Mouse (Mus musculus) lung, embryonic 15.5 days (tissue): Measurements from ENCODE around the gene Msi1. TPM values are rescaled to one million over a fixed set of nuclear protein-coding genes. Genes with fewer than 3 reads are reported as not detected.
A peak's percentile ranks its signal among the peaks of the same experiment; 100 is the strongest.

ENCODE experiments used
- ATAC-seq: fragments of 200-750 bp; cut with Nextera tagmentation; 2 replicates; pipeline ENCODE4 v1.8.0; 2017; ENCODE audit warnings: moderate number of reproducible peaks, borderline replicate concordance; ENCODE audit not compliant: low FRiP score, low TSS enrichment; ENCODE audit errors: extremely low read depth
- H3K27ac ChIP-seq: fragments of 300-500 bp; sonication (generic); 2 replicates; pipeline ENCODE4 v1.5.1; 2015; ENCODE audit warnings: moderate library complexity, mild to moderate bottlenecking, inconsistent platforms
- H3K27me3 ChIP-seq: fragments of 300-500 bp; sonication (generic); 2 replicates; pipeline ENCODE4 v1.6.1; 2015; ENCODE audit warnings: inconsistent platforms
- H3K36me3 ChIP-seq: fragments of 300-500 bp; sonication (generic); 2 replicates; pipeline ENCODE4 v1.6.1; 2015; ENCODE audit warnings: inconsistent platforms
- H3K4me1 ChIP-seq: fragments of 300-500 bp; sonication (generic); 2 replicates; pipeline ENCODE4 v1.6.1; 2015; ENCODE audit warnings: inconsistent platforms
- H3K4me2 ChIP-seq: fragments of 300-500 bp; sonication (generic); 2 replicates; pipeline ENCODE4 v1.6.1; 2015; ENCODE audit warnings: inconsistent platforms, mild to moderate bottlenecking, moderate library complexity
- H3K4me3 ChIP-seq: fragments of 300-500 bp; sonication (generic); 2 replicates; pipeline ENCODE4 v1.5.1; 2015; ENCODE audit warnings: mild to moderate bottlenecking, inconsistent platforms
- H3K9ac ChIP-seq: fragments of 300-500 bp; sonication (generic); 2 replicates; pipeline ENCODE4 v1.6.1; 2015; ENCODE audit warnings: inconsistent platforms
- H3K9me3 ChIP-seq: fragments of 300-500 bp; sonication (generic); 2 replicates; pipeline ENCODE4 v1.6.1; 2016; ENCODE audit warnings: inconsistent platforms
- WGBS: fragments of 180-500 bp; shearing (Covaris S2); methylation state at CpG from one replicate; pipeline ENCODE4 v1.1.7; 2015; 5-methylcytosine and 5-hydroxymethylcytosine counted together
- polyA plus RNA-seq: library from polyadenylated mRNA; unstranded; fragments of >200 nt; fragmentation: Nextera tagmentation; extraction: Ambion mirVana; gene quantifications from 2 replicates; pipeline ENCODE4 v1.2.1, GENCODE M21; 2015

The Msi1 gene
- polyA plus RNA-seq, 1 experiment from 2014 or later = 9.4 TPM

DNA sequence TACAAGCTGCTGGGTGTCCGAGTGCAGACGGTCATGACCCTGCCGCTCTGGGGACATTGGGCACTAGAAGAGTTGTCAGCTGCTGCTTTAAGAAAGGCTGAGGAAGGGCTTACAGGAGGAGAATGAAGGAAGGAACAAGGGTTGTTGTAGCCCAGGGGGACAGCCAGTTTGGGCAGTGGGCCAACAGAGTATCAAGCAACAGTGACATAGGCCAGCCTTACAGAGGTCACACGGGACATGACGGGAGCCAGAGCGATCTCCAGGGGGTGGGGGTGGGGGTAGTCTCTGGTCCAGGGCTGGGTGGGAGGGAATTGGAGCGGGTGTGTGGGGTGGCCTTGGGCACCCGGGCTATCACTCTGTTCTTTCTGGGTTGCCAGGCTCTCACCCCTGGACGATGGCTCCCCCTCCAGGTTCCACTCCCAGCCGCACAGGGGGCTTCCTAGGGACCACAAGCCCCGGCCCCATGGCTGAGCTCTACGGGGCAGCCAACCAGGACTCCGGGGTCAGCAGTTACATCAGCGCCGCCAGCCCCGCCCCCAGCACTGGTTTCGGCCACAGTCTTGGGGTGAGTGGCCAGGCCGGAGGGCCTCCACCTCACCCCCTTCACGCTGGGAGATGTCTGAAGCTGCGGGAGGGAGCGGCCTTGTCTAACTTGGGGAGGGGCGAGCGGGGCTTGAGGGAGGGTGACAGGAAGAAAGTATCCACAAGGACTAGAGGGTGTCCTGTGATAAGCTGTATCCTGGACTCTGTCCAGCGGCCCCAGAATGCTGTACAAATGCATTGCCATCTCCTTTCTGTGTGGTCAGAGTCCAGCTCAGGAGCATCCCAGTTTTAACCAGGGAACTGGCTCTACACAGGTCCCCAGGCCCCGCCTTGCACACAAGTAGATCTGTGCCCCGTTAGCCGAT, 21.3 kb downstream of the Msi1 start:
- 0 out of 2 replicates have a peak, but pooled peaks have one; percentile 16 for ATAC-seq
- Histone ChIP-seq H3K4me3 (no peak overlapping the region), H3K36me3 (peaks cover 24% of the 10 kb centered on the region), H3K4me1 (no peaks in the 10 kb centered on the region), H3K27me3 (no peaks in the 10 kb centered on the region), H3K4me2 (no peak overlapping the region), H3K27ac (no peak overlapping the region), H3K9me3 (no peaks in the 10 kb centered on the region), H3K9ac (no peak overlapping the region)
- 83% methylated on average over 27 of the region's 27 CpGs for WGBS

DNA sequence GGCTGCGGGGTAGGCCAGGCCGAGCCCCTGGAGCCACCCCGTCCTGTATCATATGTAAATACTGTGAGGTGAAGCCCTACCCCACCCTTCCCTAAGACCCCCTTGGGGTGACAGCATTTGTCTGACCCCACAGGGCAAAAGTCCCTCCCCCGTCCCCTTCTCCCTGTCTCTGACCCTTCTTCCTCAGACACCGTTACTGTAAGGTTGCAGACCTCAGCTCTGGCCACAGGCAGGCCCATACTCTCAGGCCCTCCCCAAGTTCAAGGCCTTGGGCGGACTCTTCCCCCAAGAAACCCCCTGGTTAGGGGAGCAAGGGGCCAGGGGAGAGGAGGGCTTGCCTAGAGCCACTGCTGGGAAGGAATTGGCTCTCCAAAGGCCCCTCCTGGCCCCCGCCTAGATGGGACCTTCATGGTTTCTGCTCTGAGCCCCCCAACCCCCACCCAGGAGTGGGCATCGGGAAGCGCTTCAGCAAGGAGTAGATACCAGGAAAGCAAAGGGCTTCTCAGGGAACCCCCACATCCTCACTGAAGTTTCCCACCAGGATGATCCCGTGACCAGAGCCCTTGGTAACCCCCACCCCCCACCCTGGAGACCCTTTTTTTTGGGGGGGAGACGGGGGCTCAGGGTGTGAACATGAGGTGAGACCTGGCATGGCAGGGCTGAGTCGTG, 25.2 kb downstream of the Msi1 start:
- Histone ChIP-seq H3K4me2 (no peak overlapping the region), H3K9ac (no peak overlapping the region), H3K4me1 (no peaks in the 10 kb centered on the region), H3K36me3 (peaks cover 19% of the 10 kb centered on the region), H3K27me3 (no peaks in the 10 kb centered on the region), H3K27ac (no peak overlapping the region), H3K4me3 (no peak overlapping the region), H3K9me3 (no peaks in the 10 kb centered on the region)
- no peak for ATAC-seq
- 75% methylated on average over 12 of the region's 12 CpGs for WGBS

DNA sequence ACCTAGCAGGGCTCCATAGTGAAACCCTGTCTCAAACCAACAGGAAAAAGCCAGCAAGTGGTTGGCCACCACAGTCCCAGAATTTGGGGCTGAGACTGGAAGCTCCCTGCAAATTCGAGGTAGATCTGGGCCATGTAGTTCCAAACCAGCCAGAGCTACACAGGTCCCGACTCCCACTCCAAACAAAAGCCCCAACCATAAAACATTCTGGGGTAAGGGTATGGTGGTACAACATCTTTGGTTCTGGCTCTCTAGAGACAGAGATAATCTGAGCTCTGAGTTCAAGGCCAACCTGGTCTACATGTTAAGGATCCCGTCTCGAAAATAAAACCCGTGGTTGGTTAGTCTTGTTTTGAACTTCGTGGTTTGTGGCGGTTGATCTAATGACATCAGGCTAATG, 26.4 kb downstream of the Msi1 start:
- ATAC-seq = no peak
- H3K9ac ChIP-seq = no peak overlapping the region

DNA sequence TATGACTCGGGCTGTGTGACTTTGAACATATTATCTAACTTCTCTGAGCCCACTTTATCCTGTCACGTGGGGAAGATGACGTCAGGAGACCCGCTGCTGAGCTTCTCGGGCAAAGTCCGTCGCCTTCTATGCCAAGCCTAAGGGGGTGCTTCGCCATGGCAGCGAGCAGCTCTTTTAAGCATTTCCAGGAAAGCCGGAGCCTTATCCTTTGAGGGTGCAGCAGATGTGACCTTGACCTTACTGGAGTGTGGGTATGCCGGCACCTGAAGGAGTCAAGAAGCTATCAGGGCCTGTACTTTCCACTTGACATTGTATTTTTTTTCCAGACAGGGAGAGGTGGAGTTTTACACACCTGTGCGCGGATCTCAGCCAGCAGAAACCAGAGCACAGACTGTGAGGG, 29.5 kb downstream of the Msi1 start:
- no peak overlapping the region for H3K9ac ChIP-seq
- no peaks in the 10 kb centered on the region for H3K27me3 ChIP-seq
- H3K4me2 ChIP-seq = no peak overlapping the region
- H3K36me3 ChIP-seq = no peaks in the 10 kb centered on the region
- no peaks in the 10 kb centered on the region for H3K4me1 ChIP-seq
- 38% methylated on average over 13 of the region's 13 CpGs for WGBS
- no peak overlapping the region for H3K27ac ChIP-seq
- no peaks in the 10 kb centered on the region for H3K9me3 ChIP-seq
- no peak overlapping the region for H3K4me3 ChIP-seq
- no peak for ATAC-seq

More for the DNA sequence above, 26.4 kb downstream of the Msi1 start:
- Histone ChIP-seq H3K27ac (no peak overlapping the region), H3K4me1 (no peaks in the 10 kb centered on the region), H3K36me3 (peaks cover 11% of the 10 kb centered on the region), H3K4me3 (no peak overlapping the region), H3K4me2 (no peak overlapping the region), H3K9me3 (no peaks in the 10 kb centered on the region), H3K27me3 (no peaks in the 10 kb centered on the region)
- whole genome bisulfite sequencing = 83% methylated on average over 7 of the region's 7 CpGs

DNA sequence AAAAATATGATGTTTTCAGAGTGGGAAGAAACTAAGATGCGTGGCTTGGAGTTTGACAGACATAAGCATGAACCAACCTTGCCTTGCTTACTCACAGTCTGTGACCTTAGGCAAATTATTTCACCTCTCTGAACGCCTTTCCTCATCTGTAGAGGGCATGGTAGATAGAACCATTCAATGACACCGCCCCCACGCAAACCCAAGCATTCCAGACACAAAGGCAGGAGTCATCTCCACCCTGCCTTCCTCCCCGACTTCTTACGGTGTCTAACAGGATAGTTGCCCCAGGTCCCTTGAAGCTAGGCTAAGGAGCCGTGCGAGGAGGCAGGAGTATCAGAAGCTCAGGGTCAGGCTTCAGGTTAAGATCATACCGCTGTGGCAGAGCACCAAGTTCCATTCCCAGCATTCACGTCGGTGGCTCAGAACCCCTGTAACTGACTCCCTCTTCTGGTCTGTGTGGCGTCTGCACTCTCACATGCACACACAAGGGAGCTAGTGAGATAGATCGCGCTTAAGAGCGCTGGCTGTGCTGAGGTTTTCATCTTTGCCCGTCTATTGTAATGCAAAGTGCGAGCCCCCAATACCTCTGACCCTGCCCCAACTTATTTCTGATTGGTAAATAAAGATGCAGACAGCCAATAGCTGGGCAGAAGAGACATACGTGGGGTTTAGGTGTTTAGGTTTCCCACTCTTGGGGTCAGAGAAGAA, 35.2 kb downstream of the Msi1 start:
- Histone ChIP-seq H3K9me3 (no peaks in the 10 kb centered on the region), H3K36me3 (no peaks in the 10 kb centered on the region), H3K4me1 (0 out of 2 replicates have a peak, but pooled peaks cover 8% of the 10 kb centered on the region), H3K27ac (no peak overlapping the region), H3K4me3 (no peak overlapping the region), H3K4me2 (no peak overlapping the region), H3K9ac (no peak overlapping the region), H3K27me3 (no peaks in the 10 kb centered on the region)
- WGBS = 75% methylated on average over 18 of the region's 18 CpGs
- ATAC-seq = no peak

DNA sequence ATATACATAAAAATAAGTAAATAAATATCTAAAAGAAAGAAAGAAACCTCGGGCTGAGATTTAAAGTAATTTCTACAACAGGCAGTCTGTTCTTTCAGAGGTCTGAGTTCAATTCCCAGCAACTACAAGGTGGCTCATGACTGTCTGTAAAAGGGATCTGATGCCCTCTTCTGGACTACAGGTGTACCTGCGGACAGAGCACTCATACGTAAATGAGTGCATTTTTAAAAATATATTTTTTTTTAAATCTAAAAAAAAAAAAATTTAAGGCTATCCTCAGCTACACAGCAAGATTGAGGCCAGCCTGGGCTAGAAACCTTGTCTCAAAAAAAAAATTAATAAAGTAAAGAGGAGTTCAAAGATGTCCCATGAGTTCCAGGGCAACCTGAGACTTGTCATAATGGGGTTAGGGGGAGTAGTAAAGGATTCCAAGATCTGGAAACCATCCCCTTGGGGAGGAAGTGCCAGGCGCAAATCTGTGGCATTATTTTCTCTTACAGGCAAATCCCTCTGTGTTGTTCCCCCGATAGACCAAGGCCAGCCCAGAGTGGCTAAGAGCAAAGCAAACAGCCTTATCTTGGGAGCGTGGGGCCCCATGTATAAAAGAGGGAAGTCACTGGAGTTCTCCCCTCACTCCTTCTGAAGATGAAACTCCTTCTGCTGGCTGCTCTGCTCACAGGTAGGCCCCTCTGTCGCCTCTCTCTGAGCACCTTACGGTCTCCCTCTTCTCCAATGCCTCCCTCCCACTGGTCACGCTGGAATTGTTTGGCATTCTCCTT, 36.4 kb downstream of the Msi1 start, which contains the start of gene Pla2g1b:
TSS of gene Pla2g1b (plus strand) at position 621 of the 779 bp plus-strand sequence.
- ATAC-seq = 0 out of 2 replicates have a peak, but pooled peaks have one; percentile 47
- H3K4me1 ChIP-seq = 0 out of 2 replicates have a peak, but pooled peaks cover 8% of the 10 kb centered on the region

DNA sequence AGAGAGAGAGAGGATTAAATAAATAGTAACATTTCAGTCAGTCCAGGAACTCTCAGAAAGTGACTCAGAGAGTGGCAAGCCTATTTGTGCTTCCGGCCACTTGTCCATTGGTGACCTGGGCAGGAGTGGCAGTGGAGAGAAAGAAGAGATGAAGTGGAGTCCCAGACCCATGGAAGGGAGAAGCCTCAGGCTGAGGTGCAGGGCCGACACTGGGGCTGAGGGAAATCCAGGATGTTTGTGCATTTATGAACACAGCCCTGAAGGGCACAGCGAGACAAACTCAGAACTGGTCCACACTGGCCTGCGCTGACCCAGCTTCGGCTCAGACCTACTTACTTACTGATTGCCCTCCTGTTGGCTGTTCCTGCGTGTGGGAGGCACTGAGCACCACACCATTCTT, 40.4 kb downstream of the Msi1 start:
- H3K27ac ChIP-seq = no peak overlapping the region
- H3K27me3 ChIP-seq = no peaks in the 10 kb centered on the region
- ATAC-seq = no peak
- WGBS = 55% methylated on average over 6 of the region's 6 CpGs
- H3K4me3 ChIP-seq = no peak overlapping the region
- no peaks in the 10 kb centered on the region for H3K9me3 ChIP-seq
- H3K9ac ChIP-seq = no peak overlapping the region
- no peak overlapping the region for H3K4me2 ChIP-seq
- 0 out of 2 replicates have a peak, but pooled peaks cover 8% of the 10 kb centered on the region for H3K4me1 ChIP-seq
- no peaks in the 10 kb centered on the region for H3K36me3 ChIP-seq

More for the DNA sequence above, 36.4 kb downstream of the Msi1 start, which contains the start of gene Pla2g1b:
- Histone ChIP-seq H3K27me3 (no peaks in the 10 kb centered on the region), H3K27ac (peak within 1 kb of the TSS; percentile 8; the same call in 1 of the 2 replicates), H3K4me2 (no peak within 1 kb of the TSS), H3K9me3 (no peaks in the 10 kb centered on the region), H3K36me3 (no peaks in the 10 kb centered on the region), H3K4me3 (no peak within 1 kb of the TSS), H3K9ac (no peak within 1 kb of the TSS)
- WGBS = 29% methylated on average over 9 of the region's 9 CpGs

DNA sequence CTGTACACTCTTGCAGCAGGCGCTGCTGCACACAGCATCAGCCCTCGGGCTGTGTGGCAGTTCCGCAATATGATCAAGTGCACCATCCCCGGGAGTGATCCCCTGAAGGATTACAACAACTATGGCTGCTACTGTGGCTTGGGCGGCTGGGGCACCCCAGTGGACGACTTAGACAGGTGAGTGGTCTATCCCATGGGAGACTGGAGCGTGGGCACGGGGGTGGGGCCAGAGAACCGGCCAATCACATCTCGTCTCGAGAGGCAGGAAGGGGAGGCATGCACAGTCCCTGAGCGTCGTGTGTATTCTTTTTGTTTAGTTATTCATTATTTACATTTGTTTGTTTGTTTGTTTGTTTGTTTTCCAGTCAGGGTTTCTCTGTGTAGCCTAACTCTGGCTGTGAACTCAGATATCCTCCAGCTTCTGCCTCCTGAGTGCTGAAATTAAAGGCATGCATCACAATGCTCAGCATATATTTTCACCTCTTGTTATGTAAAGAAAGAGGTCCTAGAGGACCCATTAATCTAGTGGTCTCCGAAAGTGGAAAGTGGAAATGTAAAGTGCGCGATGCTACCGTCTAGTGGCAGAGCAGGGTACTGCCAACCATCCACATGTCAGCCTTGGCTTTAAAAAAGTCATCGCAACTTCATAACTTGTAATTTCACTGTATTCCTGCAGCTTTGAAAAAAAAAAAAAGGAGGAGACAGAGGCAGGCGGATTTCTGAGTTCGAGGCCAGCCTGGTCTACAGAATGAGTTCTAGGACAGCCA, 41.5 kb downstream of the Msi1 start:
- H3K9me3 ChIP-seq = no peaks in the 10 kb centered on the region
- H3K27ac ChIP-seq = no peak overlapping the region
- H3K4me2 ChIP-seq = no peak overlapping the region
- no peak for ATAC-seq
- H3K4me3 ChIP-seq = no peak overlapping the region
- no peaks in the 10 kb centered on the region for H3K36me3 ChIP-seq
- no peak overlapping the region for H3K9ac ChIP-seq
- WGBS = 33% methylated on average over 20 of the region's 20 CpGs
- H3K27me3 ChIP-seq = no peaks in the 10 kb centered on the region
- peaks cover 12% of the 10 kb centered on the region for H3K4me1 ChIP-seq

DNA sequence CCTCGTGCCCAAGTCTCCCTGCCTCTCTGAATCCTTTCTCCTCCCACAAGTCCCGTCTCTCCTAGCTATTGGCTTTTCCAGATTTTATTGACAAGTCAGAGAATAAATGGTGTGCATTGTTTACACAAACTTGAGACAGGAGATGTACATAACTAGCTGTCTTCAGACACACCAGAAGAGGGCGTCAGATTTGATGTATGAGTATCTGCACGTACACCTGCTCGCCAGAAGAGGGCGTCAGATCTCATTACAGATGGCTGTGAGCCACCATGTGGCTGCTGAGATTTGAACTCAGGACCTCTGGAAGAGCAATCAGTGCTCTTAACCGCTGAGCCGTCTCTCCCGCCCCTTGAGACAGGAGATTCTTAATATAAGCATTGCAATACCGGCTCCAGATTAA, 43.8 kb downstream of the Msi1 start:
- no peak overlapping the region for H3K27ac ChIP-seq
- no peaks in the 10 kb centered on the region for H3K27me3 ChIP-seq
- H3K4me1 ChIP-seq = peaks cover 6% of the 10 kb centered on the region
- no peak overlapping the region for H3K4me2 ChIP-seq
- no peaks in the 10 kb centered on the region for H3K9me3 ChIP-seq
- no peak overlapping the region for H3K4me3 ChIP-seq
- no peak overlapping the region for H3K9ac ChIP-seq
- ATAC-seq = no peak
- WGBS = 69% methylated on average over 10 of the region's 10 CpGs
- H3K36me3 ChIP-seq = no peaks in the 10 kb centered on the region

DNA sequence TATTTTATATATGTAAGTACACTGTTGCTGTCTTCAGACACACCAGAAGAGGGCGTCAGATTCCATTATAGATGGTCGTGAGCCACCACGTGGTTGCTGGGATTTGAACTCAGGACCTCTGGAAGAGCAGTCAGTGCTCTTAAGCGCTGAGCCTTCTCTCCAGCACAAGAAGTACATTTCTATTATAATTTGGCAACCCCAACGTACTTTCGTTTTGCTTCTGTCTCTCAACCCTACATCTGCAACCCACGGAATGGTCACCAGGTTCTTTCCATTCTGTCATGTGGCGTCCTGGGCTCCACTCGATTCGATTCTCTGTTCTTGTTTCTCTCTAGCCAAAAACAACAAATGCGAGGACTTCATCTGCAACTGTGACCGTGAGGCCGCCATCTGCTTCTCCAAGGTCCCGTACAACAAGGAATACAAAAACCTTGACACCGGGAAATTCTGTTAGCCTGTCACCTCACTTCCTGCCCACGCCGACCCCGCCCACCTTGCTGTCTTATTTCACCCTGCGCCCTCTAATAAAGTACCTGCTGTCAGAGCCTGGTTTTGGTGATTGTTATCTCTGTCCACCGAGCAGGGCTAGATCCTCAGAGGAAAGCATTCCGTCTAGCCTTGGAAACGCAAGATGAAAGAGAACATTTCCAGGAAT, 44.9 kb downstream of the Msi1 start:
- 60% methylated on average over 22 of the region's 22 CpGs for WGBS
- Histone ChIP-seq H3K4me3 (no peak overlapping the region), H3K9me3 (no peaks in the 10 kb centered on the region), H3K4me1 (peaks cover 6% of the 10 kb centered on the region), H3K27me3 (no peaks in the 10 kb centered on the region), H3K36me3 (no peaks in the 10 kb centered on the region), H3K9ac (no peak overlapping the region), H3K27ac (no peak overlapping the region), H3K4me2 (no peak overlapping the region; the same call in 1 of the 2 replicates)
- ATAC-seq = no peak
